20 mouse cellular contexts compared by ENCODE assay signal in the genomic region with DNA sequence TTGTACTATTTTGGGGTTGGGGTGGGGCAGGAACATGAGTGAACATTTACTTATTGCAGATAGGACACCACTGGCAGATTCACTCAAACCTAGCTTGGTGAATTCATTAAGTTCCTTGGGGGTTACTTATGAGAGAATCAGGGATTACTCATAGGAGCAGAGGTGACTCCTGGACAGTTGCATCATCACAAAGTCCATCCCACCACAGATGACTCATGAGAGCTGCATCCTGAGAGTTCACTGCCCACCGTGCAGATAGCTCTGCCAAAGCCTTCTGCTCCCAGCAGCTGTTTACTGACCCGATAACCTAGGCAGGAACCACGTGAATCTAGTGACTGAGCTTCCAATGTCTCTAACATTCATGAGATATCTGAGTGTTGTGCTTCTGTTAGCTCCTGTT.
"Had no signal": no experiment of that assay in that cellular context is flagged by ENCODE, and none has a peak within 500 bp of the region (broad histone marks: within the 10 kb centered on the region; RNA-seq: fewer than 3 reads in every experiment).

No protein-coding gene starts in this region.

- H3K9ac ChIP-seq: limb, embryonic 13.5 days; liver, embryonic 12.5 days; liver, embryonic 15.5 days; lung, embryonic 15.5 days; midbrain, embryonic 13.5 days; stomach, embryonic 15.5 days had no signal

- H3K27me3 ChIP-seq: limb, embryonic 13.5 days; liver, embryonic 12.5 days; liver, embryonic 15.5 days; lung, embryonic 15.5 days; megakaryocyte, embryonic 14.5 days; midbrain, embryonic 13.5 days; stomach, embryonic 15.5 days had no signal

- H3K9me3 ChIP-seq: liver, embryonic 15.5 days; stomach, embryonic 15.5 days had no signal

- H3K4me3 ChIP-seq: limb, embryonic 13.5 days; liver, embryonic 12.5 days; liver, embryonic 15.5 days; lung, embryonic 15.5 days; megakaryocyte, embryonic 14.5 days; midbrain, embryonic 10.5 days; midbrain, embryonic 13.5 days; stomach, embryonic 15.5 days had no signal

- H3K27ac ChIP-seq: limb, embryonic 13.5 days; liver, embryonic 12.5 days; liver, embryonic 15.5 days; lung, embryonic 15.5 days; midbrain, embryonic 10.5 days; midbrain, embryonic 13.5 days; stomach, embryonic 15.5 days had no signal

- H3K36me3 ChIP-seq: limb, embryonic 13.5 days; liver, embryonic 12.5 days; liver, embryonic 15.5 days; lung, embryonic 15.5 days; midbrain, embryonic 10.5 days; midbrain, embryonic 13.5 days; stomach, embryonic 15.5 days had no signal

- H3K4me1 ChIP-seq: limb, embryonic 13.5 days; liver, embryonic 12.5 days; liver, embryonic 15.5 days; lung, embryonic 15.5 days; megakaryocyte, embryonic 14.5 days; midbrain, embryonic 10.5 days; midbrain, embryonic 13.5 days; stomach, embryonic 15.5 days had no signal

- H3K4me2 ChIP-seq: limb, embryonic 13.5 days; liver, embryonic 12.5 days; liver, embryonic 15.5 days; lung, embryonic 15.5 days; midbrain, embryonic 13.5 days; stomach, embryonic 15.5 days had no signal

- ATAC-seq: liver, embryonic 12.5 days; midbrain, embryonic 13.5 days; midbrain, embryonic 16.5 days had no signal

- DNase-seq: kidney, adult 9 months; kidney, postnatal 14 days; kidney, postnatal 4 days; left cerebral cortex, postnatal 4 days; liver; lung, adult 18-20 months; lung, postnatal 10 days; lung, postnatal 36 days; right cerebral cortex, postnatal 14 days; spleen, adult 18-20 months; thymus, postnatal 25 days had no signal
